Mouse (Mus musculus) CH12.LX (cell line): ENCODE measurements around the gene Lsm2. TPM values are rescaled to one million over a fixed set of nuclear protein-coding genes. Genes with fewer than 3 reads are reported as not detected.
"Not testable (repeated sequence)": the region's sequence is repeated elsewhere in the genome, so short reads cannot be mapped to it uniquely, and the experiment has no call there.

Experiments used
- DNase-seq: peaks from one replicate; pipeline ENCODE4 v3.0.0-alpha.2; 2013; ENCODE audit errors: extremely low read depth
- H3K27ac ChIP-seq: 2 replicates; pipeline ENCODE4 v1.5.1; 2012; ENCODE audit warnings: low read depth, mild to moderate bottlenecking, control low read depth, moderate library complexity; ENCODE audit not compliant: insufficient read depth
- H3K27me3 ChIP-seq: replicated peaks from 2 replicates; pipeline ENCODE3; 2012; ENCODE audit warnings: inconsistent platforms
- H3K36me3 ChIP-seq, 2 experiments: replicated peaks in 1 of 2; 2 replicates each; pipeline versions ENCODE3 to v1.6.1; 2012; ENCODE audit warnings: inconsistent platforms in 1 of 2, low read length in 1 of 2, mild to moderate bottlenecking in 1 of 2, mixed read lengths in 1 of 2, moderate library complexity in 1 of 2; ENCODE audit not compliant: control insufficient read depth in 1 of 2, insufficient read depth in 1 of 2
- H3K4me1 ChIP-seq, 2 experiments: 2 replicates each; pipeline ENCODE4 v1.6.1; 2012; ENCODE audit warnings: inconsistent platforms in 1 of 2, moderate library complexity in 1 of 2; ENCODE audit not compliant: insufficient read depth in 2 of 2, control insufficient read depth in 1 of 2
- H3K4me2 ChIP-seq: 2 replicates; pipeline ENCODE4 v1.6.1; 2012; ENCODE audit warnings: low read depth, mild to moderate bottlenecking, control low read depth; ENCODE audit not compliant: poor library complexity, insufficient read depth, severe bottlenecking
- H3K4me3 ChIP-seq, 3 experiments: fragments of 150-350 bp in 1 of 3; sonication (generic) in 1 of 3; replicated peaks in 1 of 3; 2 replicates each; pipeline versions ENCODE3 to v1.5.1; 2011 to 2012; ENCODE audit warnings: low read depth in 2 of 3, low read length in 2 of 3, mild to moderate bottlenecking in 2 of 3, moderate library complexity in 2 of 3, control low read depth in 1 of 3, improper control_type of control experiment in 1 of 3, inconsistent platforms in 1 of 3, mixed read lengths in 1 of 3; ENCODE audit not compliant: poor library complexity in 1 of 3
- H3K79me2 ChIP-seq: replicated peaks from 2 replicates; pipeline ENCODE4 v1.6.1; 2012; ENCODE audit warnings: mild to moderate bottlenecking, moderate library complexity; ENCODE audit not compliant: control insufficient read depth, poor library complexity, insufficient read depth, severe bottlenecking; ENCODE audit errors: extremely low read depth
- H3K9ac ChIP-seq: 2 replicates; pipeline ENCODE4 v1.6.1; 2012; ENCODE audit warnings: low read depth, mild to moderate bottlenecking, control low read depth, moderate library complexity; ENCODE audit not compliant: insufficient read depth
- H3K9me3 ChIP-seq: replicated peaks from 2 replicates; pipeline ENCODE3; 2012; ENCODE audit warnings: low read length, inconsistent platforms, mixed read lengths
- RAD21 ChIP-seq: IDR thresholded peaks from 2 replicates; pipeline ENCODE4 v1.6.1; 2011; ENCODE audit warnings: low read depth, mild to moderate bottlenecking, low read length, improper control_type of control experiment, moderate library complexity
- ZNF384 ChIP-seq: IDR thresholded peaks from 2 replicates; pipeline ENCODE4 v1.6.1; 2012; ENCODE audit warnings: low read depth, low read length, improper control_type of control experiment, inconsistent platforms
- dilution Hi-C: fragments of 300-500 bp; cut with MboI; formaldehyde crosslinking; loops from 2 replicates; pipeline ENCODE4 v1.14.3; 2020; ENCODE audit warnings: low sequenced_read_pairs; ENCODE audit not compliant: extremely low pct_unique_long_range_greater_than_20kb, extremely low pct_ligation_motif_present
- in situ Hi-C: fragments of 300-500 bp; cut with MboI; formaldehyde crosslinking; loops from 3 replicates; pipeline ENCODE4 v1.14.3; 2019; ENCODE audit warnings: low sequenced_read_pairs, low pct_ligation_motif_present, low pct_unique_long_range_greater_than_20kb, mixed read lengths
- polyA plus RNA-seq: library from polyadenylated mRNA; unstranded; fragments of >175 nt; gene quantifications from 2 replicates; pipeline ENCODE4 v1.2.1, GENCODE M21; 2012; ENCODE audit warnings: low read depth; ENCODE audit not compliant: insufficient read length
- total RNA-seq, 2 experiments: library from RNA; depleted of rRNA; stranded (reverse); fragments of 300-350 nt in 1 of 2; fragments of >200 nt in 1 of 2; gene quantifications; 2 replicates each; pipeline ENCODE4 v1.2.3; 2012 to 2014

Gene Lsm2
- total and polyA plus RNA-seq, 3 experiments: 104 to 345 (median 135) TPM

DNA sequence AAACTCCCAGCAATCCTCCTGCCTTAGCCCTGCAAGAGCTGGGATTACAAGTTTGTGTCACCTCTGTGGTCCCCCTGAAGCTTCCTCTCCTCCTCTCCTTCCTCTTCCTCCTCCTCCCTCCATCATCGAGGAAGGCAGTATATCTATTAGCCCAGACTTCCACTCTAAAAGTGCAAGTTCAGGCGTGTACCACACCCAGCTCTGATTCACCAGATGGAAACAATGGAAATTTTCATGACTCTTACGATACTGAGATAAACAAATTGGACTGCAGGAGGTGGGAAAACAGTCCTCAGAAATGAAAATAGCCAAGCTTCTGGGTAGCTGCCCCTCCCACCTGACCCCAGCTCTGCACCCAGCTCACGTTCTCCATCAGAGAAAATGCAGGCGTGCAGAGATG, 16.0 kb upstream of the Lsm2 start:
- in situ Hi-C loops: no loop called here
- dilution Hi-C loops: no loop called here
- H3K27ac ChIP-seq: no peak overlapping the region

DNA sequence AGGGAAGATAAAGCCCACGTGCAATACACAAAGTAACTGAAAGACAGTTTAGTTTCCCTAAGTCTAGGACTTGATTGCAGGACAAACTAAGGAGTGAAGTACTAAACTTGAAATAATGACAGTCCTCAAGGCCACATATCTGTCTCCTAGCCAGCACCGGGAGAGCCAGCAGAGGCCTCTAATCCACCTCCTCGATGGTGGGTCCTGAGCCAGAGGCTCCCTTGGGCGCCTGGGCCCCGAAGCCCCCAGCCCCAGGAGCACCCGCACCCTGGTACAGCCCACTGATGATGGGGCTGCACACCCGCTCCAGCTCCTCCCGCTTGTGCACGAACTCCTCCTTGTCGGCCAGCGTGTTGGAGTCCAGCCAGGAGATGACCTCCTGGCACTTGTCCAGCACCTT, 11.8 kb upstream of the Lsm2 start, which contains the start of gene Gm20481:
Gm20481 (plus strand) TSS at position 91 of the 400 bp plus-strand sequence.
- H3K36me3 ChIP-seq: not testable (repeated sequence)

More for the DNA sequence above, 16.0 kb upstream of the Lsm2 start:
- no peak overlapping the region for H3K9ac ChIP-seq
- no peaks in the 10 kb centered on the region for H3K36me3 ChIP-seq
- H3K4me3 ChIP-seq: no peak overlapping the region
- no peak for DNase-seq
- TF ChIP-seq RAD21 (no peak), ZNF384 (no peak)
- TF ChIP-seq, all 38 proteins: peak for 0
- H3K79me2 ChIP-seq: no peaks in the 10 kb centered on the region
- H3K4me1 ChIP-seq: peaks cover 9 to 30% of the 10 kb centered on the region in 2 experiments
- H3K9me3 ChIP-seq: no peaks in the 10 kb centered on the region
- no peaks in the 10 kb centered on the region for H3K27me3 ChIP-seq
- no peak overlapping the region for H3K4me2 ChIP-seq

DNA sequence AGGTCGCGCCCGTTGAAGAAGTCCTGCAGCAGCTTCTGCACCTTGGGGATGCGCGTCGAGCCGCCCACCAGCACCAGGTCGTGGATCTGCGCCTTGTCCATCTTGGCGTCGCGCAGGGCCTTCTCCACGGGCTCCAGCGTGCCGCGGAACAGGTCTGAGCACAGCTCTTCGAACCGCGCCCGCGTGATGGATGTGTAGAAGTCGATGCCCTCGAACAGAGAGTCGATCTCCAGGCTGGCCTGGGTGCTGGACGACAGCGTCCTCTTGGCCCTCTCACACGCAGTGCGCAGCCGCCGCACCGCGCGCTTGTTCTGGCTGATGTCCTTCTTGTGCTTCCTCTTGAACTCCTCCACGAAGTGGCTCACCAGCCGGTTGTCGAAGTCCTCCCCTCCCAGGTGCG, 10.8 kb upstream of the Lsm2 start:
- H3K4me1 ChIP-seq, H3K9me3 ChIP-seq, H3K9ac ChIP-seq, H3K27me3 ChIP-seq, DNase-seq, H3K36me3 ChIP-seq, H3K27ac ChIP-seq, dilution Hi-C loops, H3K4me3 ChIP-seq, H3K4me2 ChIP-seq, in situ Hi-C loops, H3K79me2 ChIP-seq: not testable (repeated sequence)

More for the DNA sequence above, 11.8 kb upstream of the Lsm2 start, which contains the start of gene Gm20481:
- H3K4me1 ChIP-seq, dilution Hi-C loops, H3K4me2 ChIP-seq, H3K4me3 ChIP-seq, H3K79me2 ChIP-seq, DNase-seq, H3K27me3 ChIP-seq, in situ Hi-C loops, H3K9ac ChIP-seq, H3K27ac ChIP-seq, H3K9me3 ChIP-seq: not testable (repeated sequence)

DNA sequence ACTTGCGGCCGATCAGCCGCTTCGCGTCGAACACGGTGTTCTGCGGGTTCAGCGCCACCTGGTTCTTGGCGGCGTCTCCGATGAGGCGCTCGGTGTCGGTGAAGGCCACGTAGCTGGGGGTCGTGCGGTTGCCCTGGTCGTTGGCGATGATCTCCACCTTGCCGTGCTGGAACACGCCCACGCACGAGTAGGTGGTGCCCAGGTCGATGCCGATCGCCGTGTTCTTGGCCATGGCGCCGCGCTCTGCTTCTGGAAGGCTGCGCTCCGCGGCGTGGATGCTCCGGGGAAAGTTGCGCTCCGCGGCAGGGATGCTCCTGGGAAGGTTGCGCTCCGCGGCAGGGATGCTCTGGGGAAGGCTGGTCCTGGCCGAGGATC, 10.0 kb upstream of the Lsm2 start:
- H3K79me2 ChIP-seq, H3K9me3 ChIP-seq, in situ Hi-C loops, H3K4me2 ChIP-seq, H3K4me1 ChIP-seq, H3K27me3 ChIP-seq, dilution Hi-C loops, H3K4me3 ChIP-seq, DNase-seq, H3K36me3 ChIP-seq, H3K9ac ChIP-seq, H3K27ac ChIP-seq: not testable (repeated sequence)

DNA sequence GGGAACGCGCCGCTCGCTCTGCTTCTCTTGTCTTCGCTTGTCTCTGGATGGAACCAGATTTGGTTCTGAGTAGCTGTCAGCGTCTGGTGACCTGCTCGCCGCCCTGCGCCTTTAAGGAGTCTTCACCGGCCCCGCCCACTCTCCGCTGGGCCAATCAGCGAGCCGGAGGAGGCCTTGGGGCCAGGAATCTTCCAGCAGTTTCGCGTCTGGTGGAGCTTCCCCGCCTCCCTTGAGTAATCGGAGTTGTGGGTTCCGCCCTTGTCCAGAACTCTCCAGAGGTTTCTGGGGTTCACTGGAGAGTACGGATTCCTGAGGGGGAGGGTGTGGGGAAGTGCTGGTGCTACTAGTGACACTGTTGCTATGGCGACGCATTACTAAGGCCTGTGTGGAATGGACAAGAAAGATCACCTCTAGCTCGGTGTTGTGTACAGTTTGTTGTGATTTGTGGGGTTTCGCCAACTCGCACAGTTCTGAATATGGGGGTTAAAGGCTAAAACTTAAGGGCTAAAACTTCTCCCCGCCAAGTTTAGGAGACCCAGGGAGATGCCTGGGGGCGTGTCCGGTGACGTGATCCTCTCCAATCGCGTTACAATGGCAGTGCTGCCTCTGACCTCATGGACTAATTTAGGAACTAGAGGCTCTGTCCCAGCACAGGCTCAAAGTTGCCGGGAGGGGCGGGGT, 9.5 kb upstream of the Lsm2 start, which contains the start of the genes Hspa1a and Hspa1l:
Hspa1a (minus strand) TSS at position 88 of the 681 bp plus-strand sequence.
Hspa1l (plus strand) TSS at position 635 of the 681 bp plus-strand sequence.
- H3K79me2 ChIP-seq, H3K27me3 ChIP-seq, H3K27ac ChIP-seq, H3K36me3 ChIP-seq, DNase-seq, in situ Hi-C loops, H3K9ac ChIP-seq, dilution Hi-C loops, H3K4me1 ChIP-seq, H3K4me3 ChIP-seq, H3K9me3 ChIP-seq, H3K4me2 ChIP-seq: not testable (repeated sequence)
